8 mouse cellular contexts compared by ENCODE assay signal in genomic region chr2:30667468-30667867, GRCm38 (mm10).
DNase-seq lines count a peak whose midpoint lies in the region; ATAC-seq lines count a peak whose summit lies in the region.

No protein-coding gene starts in this region.

- no peaks in the 10 kb centered on the region for H3K9me3 ChIP-seq in megakaryocyte, embryonic 14.5 days
- H3K9me3 ChIP-seq in intestine, embryonic 15.5 days = no peaks in the 10 kb centered on the region

- no peak overlapping the region for H3K9ac ChIP-seq in intestine, embryonic 15.5 days

- no peak for ATAC-seq in megakaryocyte, adult 5-6 weeks (ENCODE audit: poor library complexity, severe bottlenecking)
- ATAC-seq in intestine, embryonic 15.5 days = no peak

- H3K4me1 ChIP-seq in megakaryocyte, embryonic 14.5 days = peaks cover 63% of the 10 kb centered on the region
- peaks cover 23% of the 10 kb centered on the region; the same call in 1 of the 2 replicates for H3K4me1 ChIP-seq in intestine, embryonic 15.5 days (replicated peaks)

- WGBS in intestine, embryonic 15.5 days = 20% methylated on average over 8 of the region's 8 CpGs

- peak overlapping the region; percentile 11; the same call in 1 of the 2 replicates for H3K27ac ChIP-seq in intestine, embryonic 15.5 days

- H3K27me3 ChIP-seq in megakaryocyte, embryonic 14.5 days (replicated peaks) = peaks cover 50% of the 10 kb centered on the region
- no peaks in the 10 kb centered on the region for H3K27me3 ChIP-seq in intestine, embryonic 15.5 days (replicated peaks)

- H3K4me2 ChIP-seq in intestine, embryonic 15.5 days (replicated peaks) = no peak overlapping the region

- no peaks in the 10 kb centered on the region for H3K36me3 ChIP-seq in megakaryocyte, embryonic 14.5 days (replicated peaks; ENCODE audit: low read length)
- H3K36me3 ChIP-seq in intestine, embryonic 15.5 days = no peaks in the 10 kb centered on the region

- DNase-seq in heart, adult 9 months (ENCODE audit: low spot score in 2 of 2) = peak; percentile 70 to 74
- DNase-seq in cerebellum, adult 9-11 months = no peak
- no peak for DNase-seq in adrenal gland, postnatal 4 days (ENCODE audit: low spot score in 2 of 2)
- no peak for DNase-seq in cerebellum, postnatal 10 days
- no peak for DNase-seq in kidney, adult 8-10 months

- peak overlapping the region; percentile 60 for H3K4me3 ChIP-seq in megakaryocyte, embryonic 14.5 days (replicated peaks)
- H3K4me3 ChIP-seq in intestine, embryonic 15.5 days (replicated peaks) = no peak overlapping the region

Comparison
In these comparisons a context has a peak if more than half of its experiments do, and no peak if none do; other contexts are left out.
1. DNase-seq: peak in heart, adult 9 months (2 of 2); none in cerebellum, adult 9-11 months (single experiment), adrenal gland, postnatal 4 days (0 of 2), cerebellum, postnatal 10 days (0 of 2) and kidney, adult 8-10 months (0 of 2).